Mouse (Mus musculus) liver, adult (tissue): ENCODE results near the gene Pepd.

Experiments
- GATA4 ChIP-seq: IDR thresholded peaks from 2 replicates; pipeline ENCODE4 v1.6.1; 2014; ENCODE audit warnings: mild to moderate bottlenecking, low read length; ENCODE audit not compliant: insufficient replicate concordance

Gene Pepd

DNA sequence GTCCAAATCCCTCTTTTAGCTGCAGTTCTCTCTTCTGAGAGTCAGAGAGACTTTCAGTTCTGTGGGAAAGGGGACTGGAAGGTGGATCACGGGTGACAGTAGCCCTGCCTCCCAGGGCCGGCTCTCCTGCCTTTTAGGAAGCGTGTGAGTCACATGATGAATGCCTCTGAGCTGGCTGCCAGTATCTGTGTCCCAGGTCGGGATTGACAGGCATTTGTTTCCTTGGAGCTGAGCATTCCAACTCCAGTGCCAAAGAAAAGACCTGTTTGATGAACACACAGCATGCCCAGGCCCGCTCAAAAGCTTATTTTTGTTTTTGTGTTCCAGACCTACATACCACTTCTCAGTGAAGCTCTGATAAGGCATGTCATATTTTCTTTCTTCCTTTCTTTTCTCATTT lies 164.5 kb downstream of the Pepd start:
- no peak for TF ChIP-seq GATA4

DNA sequence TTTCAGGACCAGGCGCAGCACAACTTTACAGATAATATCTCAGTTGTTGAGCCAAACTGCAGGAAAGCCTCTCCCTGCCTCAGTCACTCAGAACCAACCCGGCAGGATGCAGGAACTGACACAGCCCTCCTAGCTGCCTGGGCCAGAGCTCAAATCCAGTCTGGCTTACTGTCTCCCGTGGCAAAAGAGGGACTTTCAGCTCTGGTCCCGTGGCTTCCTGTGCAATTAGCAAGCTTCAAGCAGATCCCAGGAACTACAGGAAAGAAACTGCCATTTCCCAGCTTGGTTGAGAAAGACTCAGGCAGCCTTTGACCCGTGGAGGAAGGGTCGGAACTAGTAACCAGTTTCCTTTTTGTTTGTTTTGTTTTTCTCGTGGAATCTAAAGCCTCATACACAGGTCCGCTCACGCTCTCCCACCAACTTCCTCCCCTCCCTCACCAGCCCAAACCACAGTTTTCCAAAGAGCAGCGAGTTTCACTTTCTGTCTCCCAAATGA lies 168.7 kb downstream of the Pepd start:
- peak; percentile 40; the same call in 1 of the 2 replicates for TF ChIP-seq GATA4

DNA sequence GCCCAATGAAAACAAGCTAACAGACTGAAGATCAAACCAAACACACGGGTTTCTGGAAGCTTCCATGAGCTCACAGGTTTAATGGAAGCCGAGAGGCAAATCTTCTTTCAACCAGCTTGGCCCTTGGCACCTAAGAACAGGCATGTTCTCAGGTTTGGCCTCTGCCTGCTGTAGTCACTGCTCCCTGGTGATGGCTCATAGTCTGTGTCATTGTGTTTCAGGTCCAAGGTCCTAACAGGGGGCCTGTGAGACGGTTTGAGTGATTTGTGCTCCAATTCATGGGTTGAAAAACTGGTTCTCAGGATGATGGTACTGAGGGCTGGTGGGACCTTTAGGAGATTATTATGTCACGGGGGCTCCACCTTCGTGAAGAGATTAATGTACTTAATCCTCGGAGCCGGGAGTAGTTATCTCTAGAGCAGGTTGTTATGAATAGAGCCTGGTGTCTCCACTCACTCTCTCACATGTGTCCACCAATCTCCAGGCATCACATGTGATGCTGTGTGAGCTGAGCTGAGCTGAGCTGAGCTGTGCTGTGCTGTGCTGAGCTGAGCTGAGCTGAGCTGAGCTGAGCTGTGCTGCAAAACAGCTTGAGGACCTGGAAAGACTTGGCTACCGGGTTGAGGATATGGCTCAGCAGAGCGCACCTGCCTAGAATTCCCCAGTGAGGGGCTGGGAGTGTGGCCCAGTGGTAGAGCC lies 169.4 kb downstream of the Pepd start:
- TF ChIP-seq GATA4, result no peak

- no peak for TF ChIP-seq GATA4
Observed at GRCm38 (mm10) chr7:35084565-35085360, 172.6 kb downstream of the Pepd start.

DNA sequence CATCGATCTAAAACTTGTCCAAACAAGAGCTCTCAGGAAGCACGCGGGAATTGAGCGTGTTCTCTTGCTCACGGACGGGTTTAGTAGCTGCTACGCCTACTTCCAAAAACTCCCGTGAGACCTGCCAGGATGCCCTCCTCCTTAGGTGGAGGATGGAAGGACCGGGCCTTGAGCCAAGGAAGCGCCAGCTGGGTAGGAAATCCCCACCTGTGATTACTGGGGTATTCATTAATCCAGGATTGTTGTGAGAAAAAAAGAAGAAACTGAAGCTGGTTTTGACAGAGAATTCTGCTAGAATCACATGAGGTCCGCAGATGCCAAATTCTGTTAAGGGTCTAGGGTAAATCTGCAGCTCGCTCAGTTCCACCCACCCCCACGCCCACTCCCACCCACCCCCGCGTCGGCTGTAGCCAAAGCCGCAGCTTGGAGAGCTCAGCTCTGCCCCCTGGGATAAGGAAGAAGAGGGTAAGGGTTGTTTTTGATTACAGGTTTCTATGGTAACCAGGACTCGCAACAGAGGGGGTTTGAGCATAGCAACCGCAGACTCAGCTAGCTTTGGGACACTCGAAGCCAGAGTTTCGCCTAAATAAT lies 174.2 kb downstream of the Pepd start:
- no peak for TF ChIP-seq GATA4

GRCm38 (mm10) chr7:35090550-35090949 lies 178.4 kb downstream of the Pepd start:
- TF ChIP-seq GATA4, result no peak
